ENCODE assay signal across 8 mouse cellular contexts in genomic region chr8:85071041-85071440, GRCm38 (mm10). TPM values are rescaled to one million over a fixed set of nuclear protein-coding genes. Genes with fewer than 3 reads are reported as not detected.
DNase-seq lines count a peak whose midpoint lies in the region; ATAC-seq and TF ChIP-seq lines count a peak whose summit lies in the region.

No protein-coding gene starts in this region.

- H3K27ac ChIP-seq in heart, embryonic 13.5 days (replicated peaks), result peak overlapping the region; percentile 98
- peak overlapping the region; percentile 95; the same call in 1 of the 2 replicates for H3K27ac ChIP-seq in intestine, postnatal 0 days (ENCODE audit: low read depth, low read length)
- peak overlapping the region; percentile 96 for H3K27ac ChIP-seq in midbrain, embryonic 10.5 days (replicated peaks)

- H3K27me3 ChIP-seq in heart, embryonic 13.5 days (replicated peaks), result no peaks in the 10 kb centered on the region
- no peaks in the 10 kb centered on the region for H3K27me3 ChIP-seq in intestine, postnatal 0 days (replicated peaks; ENCODE audit: control insufficient read depth, insufficient read depth, low read length)
- no peaks in the 10 kb centered on the region for H3K27me3 ChIP-seq in midbrain, embryonic 10.5 days (ENCODE audit: low read depth, poor library complexity, severe bottlenecking)

- peaks cover 40% of the 10 kb centered on the region for H3K36me3 ChIP-seq in heart, embryonic 13.5 days
- H3K36me3 ChIP-seq in intestine, postnatal 0 days (ENCODE audit: control insufficient read depth, insufficient read depth), result peaks cover 44% of the 10 kb centered on the region
- peaks cover 54% of the 10 kb centered on the region for H3K36me3 ChIP-seq in midbrain, embryonic 10.5 days

- no peaks in the 10 kb centered on the region for H3K9me3 ChIP-seq in heart, embryonic 13.5 days
- no peaks in the 10 kb centered on the region for H3K9me3 ChIP-seq in intestine, postnatal 0 days (ENCODE audit: control insufficient read depth)
- H3K9me3 ChIP-seq in midbrain, embryonic 10.5 days (replicated peaks), result no peaks in the 10 kb centered on the region

- H3K4me3 ChIP-seq in heart, embryonic 13.5 days, result peak overlapping the region; percentile 96
- peak overlapping the region; percentile 76 for H3K4me3 ChIP-seq in intestine, postnatal 0 days (ENCODE audit: low read depth, low read length)
- peak overlapping the region; percentile 95 for H3K4me3 ChIP-seq in midbrain, embryonic 10.5 days

- 80% methylated on average over 5 of the region's 5 CpGs for WGBS in heart, embryonic 13.5 days
- 63% methylated on average over 5 of the region's 5 CpGs for WGBS in intestine, postnatal 0 days
- WGBS in midbrain, embryonic 10.5 days, result 87% methylated on average over 5 of the region's 5 CpGs

- ATAC-seq in heart, embryonic 13.5 days (ENCODE audit: extremely low read depth, insufficient number of reproducible peaks, low FRiP score, low TSS enrichment), result no peak
- ATAC-seq in intestine, postnatal 0 days, result no peak
- ATAC-seq in CD4-positive, CD25-positive, alpha-beta regulatory T cell, adult 4 months, result no peak

- H3K9ac ChIP-seq in heart, embryonic 13.5 days, result peak overlapping the region; percentile 95
- peak overlapping the region; percentile 84; the same call in 1 of the 2 replicates for H3K9ac ChIP-seq in intestine, postnatal 0 days (ENCODE audit: low read depth, low read length)

- intact Hi-C loops in heart, postnatal 36 days (cut with DNase I), result no loop called here

- H3K4me2 ChIP-seq in heart, embryonic 13.5 days, result peak overlapping the region; percentile 86
- H3K4me2 ChIP-seq in intestine, postnatal 0 days (replicated peaks; ENCODE audit: low read depth), result peak overlapping the region; percentile 73

- peaks cover 17% of the 10 kb centered on the region for H3K4me1 ChIP-seq in heart, embryonic 13.5 days
- 0 out of 2 replicates have a peak, but pooled peaks cover 2% of the 10 kb centered on the region for H3K4me1 ChIP-seq in intestine, postnatal 0 days (replicated peaks; ENCODE audit: control insufficient read depth, insufficient read depth, low read length)
- peaks cover 27% of the 10 kb centered on the region for H3K4me1 ChIP-seq in midbrain, embryonic 10.5 days

- 0 out of 2 replicates have a peak, but pooled peaks have one; percentile 29 for TF ChIP-seq CTCF in intestine, postnatal 0 days (IDR thresholded peaks at IDR 0.05; ENCODE audit: low read depth)

- no peak for DNase-seq in heart, postnatal 36 days
- peak; percentile 32 for DNase-seq in embryo, embryonic 11 days
- DNase-seq in midbrain, embryonic 10.5 days (ENCODE audit: low spot score), result no peak
- no peak for DNase-seq in right cerebral cortex, adult 2 months (ENCODE audit: low spot score in 2 of 2)
- no peak for DNase-seq in frontal cortex, postnatal 25 days (ENCODE audit: low spot score in 2 of 2)

RNA-seq across cellular contexts. Expression of gene Dhps, which starts 0.5 kb away (rescaled TPM):
- 51.9 and 60.4 TPM in 2 replicates for polyA plus RNA-seq in heart, embryonic 13.5 days (2015; fragmentation: Nextera tagmentation; extraction: Ambion mirVana)
- total RNA-seq in heart, postnatal 36 days (2021), result 10 to 100 TPM; 27.0 to 27.4 TPM
- polyA plus RNA-seq in intestine, postnatal 0 days (2015; fragmentation: Nextera tagmentation; extraction: Ambion mirVana), result 46.6 and 54.9 TPM in 2 replicates
- 70.8 and 71.8 TPM in 2 replicates for polyA plus RNA-seq in midbrain, embryonic 10.5 days (2016; fragmentation: Nextera tagmentation; extraction: Ambion mirVana)
- 10 to 100 TPM; 42.7 to 45.0 TPM for polyA plus RNA-seq in CD4-positive, CD25-positive, alpha-beta regulatory T cell, adult 4 months (2017; shearing (Covaris generic))

RNA-seq across cellular contexts. Expression of gene Gm5741, which starts 3.3 kb away (rescaled TPM):
- polyA plus RNA-seq in heart, embryonic 13.5 days (2015; fragmentation: Nextera tagmentation; extraction: Ambion mirVana), result 0.57 TPM in 1 of 2 replicates, not detected in the other
- total RNA-seq in heart, postnatal 36 days (2021), result not detected
- polyA plus RNA-seq in intestine, postnatal 0 days (2015; fragmentation: Nextera tagmentation; extraction: Ambion mirVana), result 0.60 TPM in 1 of 2 replicates, not detected in the other
- 0.91 and 1.1 TPM in 2 replicates for polyA plus RNA-seq in midbrain, embryonic 10.5 days (2016; fragmentation: Nextera tagmentation; extraction: Ambion mirVana)
- 1 to 10 TPM; 1.1 to 3.6 TPM for polyA plus RNA-seq in CD4-positive, CD25-positive, alpha-beta regulatory T cell, adult 4 months (2017; shearing (Covaris generic))

RNA-seq across cellular contexts. Expression of gene Wdr83os, which starts 9.5 kb away (rescaled TPM):
- 118 and 120 TPM in 2 replicates for polyA plus RNA-seq in heart, embryonic 13.5 days (2015; fragmentation: Nextera tagmentation; extraction: Ambion mirVana)
- total RNA-seq in heart, postnatal 36 days (2021), result 10 to 100 TPM; 37.4 to 42.2 TPM
- polyA plus RNA-seq in intestine, postnatal 0 days (2015; fragmentation: Nextera tagmentation; extraction: Ambion mirVana), result 93.1 and 93.6 TPM in 2 replicates
- 133 and 142 TPM in 2 replicates for polyA plus RNA-seq in midbrain, embryonic 10.5 days (2016; fragmentation: Nextera tagmentation; extraction: Ambion mirVana)
- 100 to 1,000 TPM; 130 to 136 TPM for polyA plus RNA-seq in CD4-positive, CD25-positive, alpha-beta regulatory T cell, adult 4 months (2017; shearing (Covaris generic))

RNA-seq across cellular contexts. Expression of gene Wdr83, which starts 10.1 kb away (rescaled TPM):
- 37.7 and 38.7 TPM in 2 replicates for polyA plus RNA-seq in heart, embryonic 13.5 days (2015; fragmentation: Nextera tagmentation; extraction: Ambion mirVana)
- total RNA-seq in heart, postnatal 36 days (2021), result 10 to 100 TPM; 33.3 to 34.2 TPM
- 23.0 and 25.5 TPM in 2 replicates for polyA plus RNA-seq in intestine, postnatal 0 days (2015; fragmentation: Nextera tagmentation; extraction: Ambion mirVana)
- polyA plus RNA-seq in midbrain, embryonic 10.5 days (2016; fragmentation: Nextera tagmentation; extraction: Ambion mirVana), result 61.2 and 70.6 TPM in 2 replicates
- polyA plus RNA-seq in CD4-positive, CD25-positive, alpha-beta regulatory T cell, adult 4 months (2017; shearing (Covaris generic)), result 10 to 100 TPM; 41.0 to 56.0 TPM

RNA-seq across cellular contexts. Expression of gene Fbxw9, which starts 11.2 kb away (rescaled TPM):
- polyA plus RNA-seq in heart, embryonic 13.5 days (2015; fragmentation: Nextera tagmentation; extraction: Ambion mirVana), result 18.5 and 19.8 TPM in 2 replicates
- total RNA-seq in heart, postnatal 36 days (2021), result 1 to 10 TPM; 3.4 to 4.3 TPM
- 22.1 and 25.8 TPM in 2 replicates for polyA plus RNA-seq in intestine, postnatal 0 days (2015; fragmentation: Nextera tagmentation; extraction: Ambion mirVana)
- polyA plus RNA-seq in midbrain, embryonic 10.5 days (2016; fragmentation: Nextera tagmentation; extraction: Ambion mirVana), result 25.5 and 32.3 TPM in 2 replicates
- polyA plus RNA-seq in CD4-positive, CD25-positive, alpha-beta regulatory T cell, adult 4 months (2017; shearing (Covaris generic)), result 1 to 10 TPM; 3.2 to 4.9 TPM
